Mouse (Mus musculus) spleen, postnatal 14 days (tissue): Measurements from ENCODE around the gene Tmem56.
A peak's percentile ranks its signal among the peaks of the same experiment; 100 is the strongest.

Experiments used
- DNase-seq, 2 experiments: peaks; one replicate each; pipeline ENCODE4 v3.0.0; 2021 to 2022; ENCODE audit warnings: low spot score in 2 of 2

The Tmem56 gene

DNA sequence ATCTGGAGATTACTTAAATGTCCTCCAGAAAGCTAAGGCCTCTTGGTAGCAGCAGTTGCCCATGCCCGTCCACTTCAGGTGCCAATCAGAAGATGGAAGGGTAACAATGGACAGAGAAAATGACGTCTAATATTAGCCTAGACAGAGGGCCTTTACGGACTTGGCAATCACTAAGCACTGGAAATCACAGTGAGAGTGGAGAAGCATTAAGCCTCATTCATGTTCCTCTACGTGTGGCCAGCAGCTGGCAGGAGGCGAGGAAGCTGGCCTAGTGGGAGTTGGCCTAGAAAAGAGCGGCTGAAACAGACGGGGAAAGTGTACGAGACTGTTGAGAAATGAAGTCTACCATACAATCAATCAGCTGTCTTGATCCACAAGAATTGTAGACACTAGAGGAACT, 43.8 kb downstream of the Tmem56 start:
- no peak for DNase-seq

DNA sequence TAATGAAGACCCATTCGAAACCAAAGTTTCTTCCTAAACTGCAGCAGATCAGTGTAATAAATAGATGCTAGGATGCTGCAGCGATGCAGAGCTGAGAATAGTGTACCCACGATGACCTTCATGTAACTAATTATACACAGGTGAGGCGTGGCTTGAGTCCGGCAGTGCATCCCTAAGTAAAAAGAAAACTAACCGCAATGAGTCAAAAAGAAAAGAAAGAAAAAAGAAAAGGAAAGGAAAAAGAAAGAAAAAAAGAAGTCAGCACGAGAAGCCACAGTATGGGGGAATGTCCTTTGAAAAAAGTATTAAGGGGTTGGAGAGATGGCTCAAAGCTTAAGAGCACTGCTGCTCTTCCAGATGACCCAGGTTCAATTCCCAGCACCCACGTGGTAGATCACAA, 58.1 kb downstream of the Tmem56 start:
- no peak for DNase-seq

DNA sequence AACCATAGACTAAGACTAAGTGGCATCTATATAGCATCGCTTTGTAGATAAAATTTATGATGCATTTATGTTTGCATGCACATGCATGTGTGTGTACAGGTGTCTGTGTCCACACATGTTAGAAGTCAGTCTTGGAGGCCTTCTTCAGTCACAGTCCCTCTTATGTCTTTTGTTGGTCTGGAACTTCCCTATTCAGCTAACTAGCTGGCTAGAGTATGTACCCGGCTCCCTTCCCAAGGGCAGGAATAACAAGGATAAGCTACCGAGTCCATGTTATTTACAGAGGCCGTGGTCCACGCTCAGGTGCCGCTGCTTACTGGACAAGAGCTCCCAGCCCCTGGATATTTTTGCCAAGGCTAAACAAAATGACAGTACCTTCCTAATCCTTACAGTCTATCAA, 58.7 kb downstream of the Tmem56 start:
- no peak for DNase-seq

- no peak for DNase-seq
Measured at GRCm38 (mm10) chr3:121221987-121222386, 60.9 kb downstream of the Tmem56 start.

DNA sequence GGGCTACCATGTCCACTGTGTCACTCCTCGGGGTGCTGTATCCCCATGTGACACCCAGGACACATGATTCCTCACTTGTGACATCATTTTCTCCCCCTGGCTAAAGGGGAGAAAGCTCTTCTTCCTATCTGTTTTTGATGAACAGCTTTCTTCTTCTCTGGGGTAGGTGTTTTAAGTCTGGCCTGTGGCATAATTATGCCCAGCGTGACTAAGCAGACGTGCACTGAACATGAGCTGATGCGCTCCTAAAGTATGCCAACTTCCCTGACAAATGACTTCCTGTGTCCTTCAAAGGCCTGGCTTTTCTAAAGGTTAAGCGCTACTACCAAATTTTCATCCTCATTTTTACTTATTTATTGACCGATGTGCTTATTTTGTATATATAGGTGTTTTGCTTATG, 65.9 kb downstream of the Tmem56 start:
- DNase-seq, result no peak

DNA sequence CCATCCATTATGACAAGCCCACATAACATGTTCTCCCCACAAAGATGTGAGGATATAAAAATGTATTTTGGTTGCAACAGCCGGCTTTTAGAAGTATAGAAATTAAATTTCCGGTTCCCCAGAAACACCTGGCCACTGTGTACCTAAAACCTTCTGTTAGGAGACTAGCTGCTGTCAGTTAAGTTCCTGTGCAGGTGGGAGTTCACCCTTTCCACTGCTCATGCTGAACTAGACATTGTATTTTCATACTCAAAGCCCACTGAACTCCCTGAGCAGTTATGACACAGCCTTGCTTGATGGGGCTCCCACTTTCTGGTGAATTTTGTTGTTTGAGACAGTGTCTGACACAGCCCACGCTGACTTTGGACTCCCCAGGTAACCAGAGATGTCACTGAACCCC, 69.4 kb downstream of the Tmem56 start:
- no peak for DNase-seq

GRCm38 (mm10) chr3:121212156-121212555, 70.7 kb downstream of the Tmem56 start:
- DNase-seq, result no peak

DNA sequence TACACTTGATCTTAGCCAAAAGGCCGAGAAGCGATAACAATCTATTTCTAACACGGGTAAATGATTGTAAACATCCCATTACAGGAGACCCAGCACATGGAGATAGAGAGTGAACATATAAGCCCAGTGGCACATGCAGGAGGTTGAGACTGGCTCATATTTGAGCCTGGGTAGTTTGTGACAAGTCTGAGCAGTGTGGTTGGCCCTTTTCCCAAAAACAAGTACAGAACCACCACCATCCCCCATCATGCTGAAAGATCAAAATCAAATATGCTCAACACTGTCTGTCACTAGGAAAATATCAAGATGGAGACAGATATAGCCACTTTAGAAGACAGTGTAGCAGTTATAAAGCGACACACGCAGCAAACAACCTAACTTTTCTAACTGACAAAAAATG, 73.9 kb downstream of the Tmem56 start:
- DNase-seq, result no peak

GRCm38 (mm10) chr3:121206202-121206882, 76.6 kb downstream of the Tmem56 start:
- DNase-seq, result no peak

DNA sequence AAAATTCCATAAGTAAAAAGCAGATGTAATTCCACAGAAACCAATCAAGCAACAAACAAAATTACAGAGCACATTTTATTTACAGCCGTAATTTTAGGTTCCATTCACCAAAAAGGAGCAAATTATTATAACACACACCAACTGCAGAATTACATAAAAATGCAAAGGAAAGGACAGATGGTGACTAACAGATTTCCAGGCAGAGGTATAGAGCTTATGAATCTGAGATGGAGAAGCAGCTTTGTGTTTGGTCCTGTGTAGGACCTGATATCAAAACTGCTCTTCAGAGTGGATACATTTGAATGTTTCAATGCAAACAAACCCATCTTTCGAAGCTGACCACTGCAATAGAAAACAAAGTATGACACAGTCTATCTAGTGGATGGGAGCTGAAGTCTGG, 80.3 kb downstream of the Tmem56 start:
- DNase-seq, result no peak

GRCm38 (mm10) chr3:121201012-121201747, 81.7 kb downstream of the Tmem56 start:
- DNase-seq, result peak; percentile 22 to 25

GRCm38 (mm10) chr3:121189199-121189598, 93.7 kb downstream of the Tmem56 start:
- no peak for DNase-seq

- DNase-seq, result no peak
Measured at GRCm38 (mm10) chr3:121187510-121187909, 95.4 kb downstream of the Tmem56 start.

- DNase-seq, result no peak
Measured at GRCm38 (mm10) chr3:121186925-121187324, 96.0 kb downstream of the Tmem56 start.

GRCm38 (mm10) chr3:121185197-121185596, 97.7 kb downstream of the Tmem56 start:
- DNase-seq, result no peak

GRCm38 (mm10) chr3:121176011-121176410, 106.9 kb downstream of the Tmem56 start:
- no peak for DNase-seq

DNA sequence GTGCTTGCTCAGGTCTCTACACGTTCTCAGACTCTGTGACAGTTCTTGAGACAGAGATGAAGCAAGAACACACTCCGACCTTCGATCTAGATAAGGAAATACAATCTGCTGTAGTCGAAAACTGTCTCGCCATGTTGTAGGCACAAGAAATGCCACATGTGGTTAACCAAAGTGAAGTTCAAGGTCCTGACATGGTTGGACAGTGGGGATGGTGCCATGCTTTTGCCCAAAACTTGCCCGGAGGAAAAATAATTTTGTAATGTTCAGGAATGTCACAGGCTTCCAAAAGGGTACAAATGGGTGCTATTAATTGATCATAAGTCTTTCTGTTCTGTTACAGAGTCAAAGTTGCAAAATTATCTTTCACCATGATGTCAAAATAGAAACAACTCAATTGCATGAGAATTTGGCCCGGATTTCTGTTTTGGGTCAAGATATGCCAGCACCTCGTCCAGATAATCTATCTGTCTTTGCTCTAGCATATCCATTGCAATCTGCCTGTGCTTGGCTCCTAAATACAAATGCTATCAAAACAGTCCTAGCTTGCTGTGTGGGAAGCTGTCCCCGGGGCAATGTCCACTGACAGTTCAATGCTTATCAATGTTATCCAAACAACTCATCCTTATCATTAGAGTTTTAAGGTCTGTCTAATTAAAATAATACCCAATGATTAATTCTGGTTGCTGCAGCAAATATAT, 108.5 kb downstream of the Tmem56 start:
- DNase-seq, result no peak

- DNase-seq, result no peak
Measured at GRCm38 (mm10) chr3:121172718-121173117, 110.2 kb downstream of the Tmem56 start.

DNA sequence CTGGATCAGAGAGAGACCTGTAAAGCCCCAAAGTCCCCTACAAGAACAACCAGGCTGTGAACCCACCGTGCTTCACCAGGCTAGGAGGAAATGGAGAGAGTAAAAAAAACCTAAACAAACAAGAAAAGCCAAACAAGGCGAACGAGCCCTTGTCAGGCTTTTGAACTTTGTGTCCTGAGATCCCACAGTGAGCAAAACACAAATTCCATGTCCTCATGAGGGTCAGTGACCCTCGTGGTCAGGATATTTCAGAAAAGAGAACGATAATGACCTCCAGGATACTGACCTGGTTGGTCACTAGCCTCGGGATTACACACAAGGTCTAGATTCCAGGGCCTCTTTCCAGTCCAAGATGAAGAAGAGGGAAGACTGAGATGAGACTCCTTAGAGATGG, 111.0 kb downstream of the Tmem56 start:
- no peak for DNase-seq

DNA sequence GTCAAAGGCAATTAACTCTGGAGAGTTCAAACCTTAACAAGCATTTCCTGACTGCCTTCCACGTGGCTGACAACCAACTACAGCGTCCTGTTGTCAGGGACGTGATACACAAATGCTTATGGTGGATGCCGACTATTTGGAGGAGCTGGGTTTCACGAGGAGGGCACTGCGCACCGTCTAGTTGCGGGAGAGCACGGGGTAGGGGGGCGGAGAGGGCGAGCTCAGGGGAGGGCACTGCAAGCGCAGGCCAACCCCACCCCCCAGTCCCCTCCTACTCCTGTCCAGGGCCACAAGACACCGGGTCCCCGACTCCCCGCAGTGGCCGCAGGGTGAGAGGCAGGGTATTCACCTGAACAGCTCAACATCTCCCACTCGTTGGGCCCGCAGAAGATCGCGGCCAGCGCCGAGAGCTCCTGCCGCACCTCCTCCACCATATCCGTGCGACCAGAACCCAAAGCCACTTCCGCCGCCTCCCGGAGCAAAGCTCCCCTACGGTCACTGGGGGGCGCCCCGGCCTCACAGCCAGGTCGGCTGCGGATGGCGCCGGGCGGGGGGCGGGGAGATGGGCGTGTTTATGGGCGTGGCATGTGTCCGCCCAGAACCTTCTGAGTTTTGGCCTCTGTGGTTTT, 111.5 kb downstream of the Tmem56 start, which contains the start of gene Rwdd3:
Gene Rwdd3, minus strand, starts transcription at position 453 of the 629 bp plus-strand sequence.
- DNase-seq, result peak; percentile 84 to 88

DNA sequence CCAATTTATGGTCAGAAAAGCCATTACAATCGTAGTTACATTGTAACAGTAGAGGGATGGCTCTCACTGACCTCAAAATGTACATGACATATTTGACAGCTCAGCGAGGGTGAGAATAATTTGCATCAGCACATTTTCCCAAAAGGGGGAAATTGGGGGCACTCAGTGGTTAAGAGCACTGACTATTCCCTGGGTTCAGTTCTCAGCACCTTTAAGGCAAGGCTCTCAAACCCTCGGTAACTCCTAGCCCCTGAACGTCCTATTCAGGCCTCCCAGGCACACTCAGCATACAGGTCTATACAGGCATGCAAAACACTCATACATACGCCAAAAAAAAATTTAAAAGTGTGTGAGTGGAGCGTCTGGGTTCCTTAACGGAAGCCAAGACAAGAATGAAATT, 112.3 kb downstream of the Tmem56 start:
- DNase-seq, result no peak
